Mouse (Mus musculus) T-cell, adult 2 months (primary cell): ENCODE measurements at regions not wholly inside any gene's neighbourhood (a gene's known extent, or its start where the extent isn't known, plus 50 kb on each side); places are given as distances from the start of the nearest gene placed in this dataset.

Experiments
- DNase-seq: peaks from one replicate; pipeline ENCODE4 v3.0.0; 2022; ENCODE audit warnings: low spot score

GRCm38 (mm10) chr12:77976952-77977351 lies 217.1 kb upstream of the Gm6657 start:
- DNase-seq, result no peak

GRCm38 (mm10) chr12:77986738-77987137 lies 207.3 kb upstream of the Gm6657 start:
- DNase-seq, result no peak

- no peak for DNase-seq
Observed at GRCm38 (mm10) chr12:77989766-77990165, 204.3 kb upstream of the Gm6657 start.

GRCm38 (mm10) chr12:77991627-77992026 lies 202.4 kb upstream of the Gm6657 start:
- no peak for DNase-seq

- DNase-seq, result no peak
Observed at GRCm38 (mm10) chr12:77994176-77994575, 199.9 kb upstream of the Gm6657 start.

- no peak for DNase-seq
Observed at GRCm38 (mm10) chr12:77997916-77998315, 196.1 kb upstream of the Gm6657 start.

GRCm38 (mm10) chr12:78000401-78000800 lies 193.6 kb upstream of the Gm6657 start:
- DNase-seq, result no peak

GRCm38 (mm10) chr12:78001846-78002245 lies 192.2 kb upstream of the Gm6657 start:
- DNase-seq, result no peak

GRCm38 (mm10) chr12:78033766-78034165 lies 160.3 kb upstream of the Gm6657 start:
- no peak for DNase-seq

GRCm38 (mm10) chr12:78046582-78046981 lies 147.5 kb upstream of the Gm6657 start:
- DNase-seq, result no peak

- DNase-seq, result peak; percentile 5
Observed at GRCm38 (mm10) chr12:78055956-78056355, 138.1 kb upstream of the Gm6657 start.

GRCm38 (mm10) chr12:78057166-78057565 lies 136.9 kb upstream of the Gm6657 start:
- DNase-seq, result no peak

- DNase-seq, result no peak
Observed at GRCm38 (mm10) chr12:78059965-78060364, 134.1 kb upstream of the Gm6657 start.

GRCm38 (mm10) chr12:78066024-78066423 lies 128.0 kb upstream of the Gm6657 start:
- no peak for DNase-seq

- DNase-seq, result no peak
Observed at GRCm38 (mm10) chr12:78072935-78073334, 121.1 kb upstream of the Gm6657 start.

GRCm38 (mm10) chr12:78074290-78074802 lies 119.7 kb upstream of the Gm6657 start:
- no peak for DNase-seq

- DNase-seq, result no peak
Observed at GRCm38 (mm10) chr12:78077285-78077684, 116.8 kb upstream of the Gm6657 start.

GRCm38 (mm10) chr12:78082163-78082562 lies 111.9 kb upstream of the Gm6657 start:
- no peak for DNase-seq

- no peak for DNase-seq
Observed at GRCm38 (mm10) chr12:78086016-78086415, 108.0 kb upstream of the Gm6657 start.

- no peak for DNase-seq
Observed at GRCm38 (mm10) chr12:78087921-78088320, 106.1 kb upstream of the Gm6657 start.

GRCm38 (mm10) chr12:78094471-78094870 lies 99.6 kb upstream of the Gm6657 start:
- no peak for DNase-seq

GRCm38 (mm10) chr12:78095352-78095751 lies 98.7 kb upstream of the Gm6657 start:
- no peak for DNase-seq

- no peak for DNase-seq
Observed at GRCm38 (mm10) chr12:78095916-78096315, 98.1 kb upstream of the Gm6657 start.

- DNase-seq, result no peak
Observed at GRCm38 (mm10) chr12:78097119-78097518, 96.9 kb upstream of the Gm6657 start.

- DNase-seq, result no peak
Observed at GRCm38 (mm10) chr12:78097692-78098091, 96.3 kb upstream of the Gm6657 start.
